Mouse (Mus musculus): ENCODE results near the gene Zbtb6. TPM values are rescaled to one million over a fixed set of nuclear protein-coding genes. Genes with fewer than 3 reads are reported as not detected.

Zbtb6 gene
- polyA plus RNA-seq, 2 experiments = 1.3 to 3.6 TPM

- Histone ChIP-seq H3K27ac (peak overlapping the region; percentile 61), H3K27me3 (ENCODE audit: control insufficient read depth, insufficient read depth, low read length) (no peaks in the 10 kb centered on the region), H3K36me3 (replicated peaks; ENCODE audit: control insufficient read depth, insufficient read depth, low read depth) (no peaks in the 10 kb centered on the region; the same call in 1 of the 2 replicates), H3K9ac (replicated peaks) (peak overlapping the region; percentile 93), H3K9me3 (ENCODE audit: control insufficient read depth, low read length) (no peaks in the 10 kb centered on the region), H3K4me2 (ENCODE audit: low read depth) (peak overlapping the region; percentile 75), H3K4me1 (replicated peaks; ENCODE audit: control insufficient read depth in 2 of 2, insufficient read depth in 2 of 2, low read length in 1 of 2) (peaks cover 6 to 7% of the 10 kb centered on the region in 2 experiments), H3K4me3 (ENCODE audit: insufficient read depth in 1 of 2, low read depth in 2 of 2, low read length in 2 of 2) (peak overlapping the region; percentile 88 to 90)
- peak; percentile 60 for ATAC-seq (ENCODE audit: insufficient read depth)
- DNase-seq (ENCODE audit: low read depth in 3 of 3, low spot score in 3 of 3) = no peak
- WGBS (ENCODE audit: insufficient replicate concordance) = 0% methylated on average over 23 of the region's 24 CpGs
- TF ChIP-seq EP300 (IDR thresholded peaks at IDR 0.05; ENCODE audit: low read depth) (no peak), CTCF (IDR thresholded peaks at IDR 0.05; ENCODE audit: low read depth) (no peak)
Measured at GRCm38 (mm10) chr2:37452376-37452760, 9.4 kb upstream of the Zbtb6 start.

GRCm38 (mm10) chr2:37451667-37452375 is 8.8 kb upstream of the Zbtb6 start:
- Histone ChIP-seq H3K9ac (replicated peaks) (peak overlapping the region; percentile 93), H3K4me1 (replicated peaks; ENCODE audit: control insufficient read depth in 2 of 2, insufficient read depth in 2 of 2, low read length in 1 of 2) (peaks cover 6 to 7% of the 10 kb centered on the region in 2 experiments), H3K27me3 (ENCODE audit: control insufficient read depth, insufficient read depth, low read length) (no peaks in the 10 kb centered on the region), H3K4me3 (ENCODE audit: insufficient read depth in 1 of 2, low read depth in 2 of 2, low read length in 2 of 2) (peak overlapping the region; percentile 88 to 90), H3K36me3 (replicated peaks; ENCODE audit: control insufficient read depth, insufficient read depth, low read depth) (no peaks in the 10 kb centered on the region; the same call in 1 of the 2 replicates), H3K9me3 (ENCODE audit: control insufficient read depth, low read length) (no peaks in the 10 kb centered on the region), H3K4me2 (ENCODE audit: low read depth) (peak overlapping the region; percentile 75), H3K27ac (peak overlapping the region; percentile 61)
- TF ChIP-seq EP300 (IDR thresholded peaks at IDR 0.05; ENCODE audit: low read depth) (no peak), CTCF (IDR thresholded peaks at IDR 0.05; ENCODE audit: low read depth) (peak; percentile 15; the same call in 1 of the 2 replicates)
- WGBS (ENCODE audit: insufficient replicate concordance) = 8% methylated on average over 39 of the region's 44 CpGs
- DNase-seq (ENCODE audit: low read depth in 3 of 3, low spot score in 3 of 3) (peak; percentile 84 to 86 (median 86)), ATAC-seq (ENCODE audit: insufficient read depth) (peak; percentile 97)

- Histone ChIP-seq H3K36me3 (replicated peaks; ENCODE audit: control insufficient read depth, insufficient read depth, low read depth) (peaks cover 12% of the 10 kb centered on the region), H3K9me3 (ENCODE audit: control insufficient read depth, low read length) (no peaks in the 10 kb centered on the region), H3K4me2 (ENCODE audit: low read depth) (peak overlapping the region; percentile 78), H3K4me1 (replicated peaks; ENCODE audit: control insufficient read depth in 2 of 2, insufficient read depth in 2 of 2, low read length in 1 of 2) (peaks cover 9 to 10% of the 10 kb centered on the region in 2 experiments), H3K9ac (replicated peaks) (peak overlapping the region; percentile 93), H3K27me3 (ENCODE audit: control insufficient read depth, insufficient read depth, low read length) (no peaks in the 10 kb centered on the region), H3K4me3 (ENCODE audit: insufficient read depth in 1 of 2, low read depth in 2 of 2, low read length in 2 of 2) (peak overlapping the region; percentile 60 to 95), H3K27ac (peak overlapping the region; percentile 93)
- no peak for TF ChIP-seq EP300 (IDR thresholded peaks at IDR 0.05; ENCODE audit: low read depth)
- no peak for TF ChIP-seq CTCF (IDR thresholded peaks at IDR 0.05; ENCODE audit: low read depth)
- 30% methylated on average over 7 of the region's 7 CpGs for WGBS (ENCODE audit: insufficient replicate concordance)
- no peak for ATAC-seq (ENCODE audit: insufficient read depth)
- DNase-seq (ENCODE audit: low read depth in 3 of 3, low spot score in 3 of 3) = no peak
Measured at GRCm38 (mm10) chr2:37431609-37432008, 11.4 kb downstream of the Zbtb6 start.

- Histone ChIP-seq H3K27ac (peak overlapping the region; percentile 93), H3K4me1 (replicated peaks; ENCODE audit: control insufficient read depth in 2 of 2, insufficient read depth in 2 of 2, low read length in 1 of 2) (peaks cover 9 to 10% of the 10 kb centered on the region in 2 experiments), H3K36me3 (replicated peaks; ENCODE audit: control insufficient read depth, insufficient read depth, low read depth) (peaks cover 10% of the 10 kb centered on the region), H3K9ac (replicated peaks) (peak overlapping the region; percentile 93), H3K4me3 (ENCODE audit: insufficient read depth in 1 of 2, low read depth in 2 of 2, low read length in 2 of 2) (peak overlapping the region; percentile 90 to 95), H3K4me2 (ENCODE audit: low read depth) (peak overlapping the region; percentile 78), H3K27me3 (ENCODE audit: control insufficient read depth, insufficient read depth, low read length) (no peaks in the 10 kb centered on the region), H3K9me3 (ENCODE audit: control insufficient read depth, low read length) (no peaks in the 10 kb centered on the region)
- ATAC-seq (ENCODE audit: insufficient read depth) (peak; percentile 94), DNase-seq (ENCODE audit: low read depth in 3 of 3, low spot score in 3 of 3) (peak; percentile 77 to 82 (median 78))
- no peak for TF ChIP-seq CTCF (IDR thresholded peaks at IDR 0.05; ENCODE audit: low read depth)
- no peak for TF ChIP-seq EP300 (IDR thresholded peaks at IDR 0.05; ENCODE audit: low read depth)
- under 1% methylated on average over 38 of the region's 38 CpGs for WGBS (ENCODE audit: insufficient replicate concordance)
Measured at GRCm38 (mm10) chr2:37430593-37431464, 12.1 kb downstream of the Zbtb6 start.

Data from liver, embryonic 14.5 days (tissue).